Mouse (Mus musculus) heart, postnatal 10 days (tissue): ENCODE results near the gene B4galt4. TPM values are rescaled to one million over a fixed set of nuclear protein-coding genes. Genes with fewer than 3 reads are reported as not detected.
A peak's percentile ranks its signal among the peaks of the same experiment; 100 is the strongest.

Experiments used
- DNase-seq, 2 experiments: peaks; one replicate each; pipeline ENCODE4 v3.0.0; 2021
- intact Hi-C: fragments of 180-260 bp; cut with DNase I; formaldehyde crosslinking; loops from one replicate; pipeline ENCODE4 v1.15.1; 2025
- total RNA-seq, 2 experiments: library from RNA; stranded (reverse); gene quantifications; 2 replicates each; pipeline ENCODE4 v1.2.3; 2021

Gene B4galt4
- total RNA-seq, 2 experiments from 2014 or later = 10.1 to 13.0 TPM

- DNase-seq = peak; percentile 48 to 55
- intact Hi-C loops = loop anchor here (10.0 kb wide), 1 partner anchor 190 kb away; no protein-coding TSS in a partner anchor
Observed at GRCm38 (mm10) chr16:38724974-38725373, 17.1 kb upstream of the B4galt4 start.

GRCm38 (mm10) chr16:38728576-38729132 is 13.4 kb upstream of the B4galt4 start:
- DNase-seq = no peak
- intact Hi-C loops = loop anchor here (10.0 kb wide), 1 partner anchor 194 kb away; no protein-coding TSS in a partner anchor

GRCm38 (mm10) chr16:38729139-38729538 is 12.9 kb upstream of the B4galt4 start:
- intact Hi-C loops = loop anchor here (10.0 kb wide), 1 partner anchor 194 kb away; no protein-coding TSS in a partner anchor
- no peak for DNase-seq

GRCm38 (mm10) chr16:38729610-38730288 is 12.3 kb upstream of the B4galt4 start:
- intact Hi-C loops = loop anchor here (10.0 kb wide), 2 partner anchors 85 to 195 kb away; no protein-coding TSS in a partner anchor
- peak; percentile 53 to 63 for DNase-seq

- intact Hi-C loops = loop anchor here (10.0 kb wide), 1 partner anchor 84 kb away; no protein-coding TSS in a partner anchor
- peak; percentile 44 to 47 for DNase-seq
Observed at GRCm38 (mm10) chr16:38730921-38731320, 11.1 kb upstream of the B4galt4 start.

- intact Hi-C loops = no loop called here
Observed at GRCm38 (mm10) chr16:38741204-38741903, 710 bp upstream of the B4galt4 start.

GRCm38 (mm10) chr16:38742659-38743131 is 631 bp downstream of the B4galt4 start:
- peak; percentile 31 to 45 for DNase-seq
- intact Hi-C loops = no loop called here

More at GRCm38 (mm10) chr16:38741204-38741903, 710 bp upstream of the B4galt4 start:
- DNase-seq = no peak

GRCm38 (mm10) chr16:38743941-38744673 is 2.0 kb downstream of the B4galt4 start:
- no peak for DNase-seq
- intact Hi-C loops = no loop called here

GRCm38 (mm10) chr16:38750803-38751202 is 8.7 kb downstream of the B4galt4 start:
- intact Hi-C loops = no loop called here
- no peak for DNase-seq

- intact Hi-C loops = no loop called here
Observed at GRCm38 (mm10) chr16:38753631-38754030, 11.6 kb downstream of the B4galt4 start.

GRCm38 (mm10) chr16:38755452-38756176 is 13.6 kb downstream of the B4galt4 start:
- intact Hi-C loops = no loop called here
- DNase-seq = no peak

More at GRCm38 (mm10) chr16:38753631-38754030, 11.6 kb downstream of the B4galt4 start:
- DNase-seq = peak in 1 of 2 experiments; percentile 17

GRCm38 (mm10) chr16:38756177-38756503 is 14.1 kb downstream of the B4galt4 start:
- intact Hi-C loops = no loop called here
- peak; percentile 40 to 43 for DNase-seq

- DNase-seq = no peak
- intact Hi-C loops = no loop called here
Observed at GRCm38 (mm10) chr16:38756572-38756971, 14.5 kb downstream of the B4galt4 start.

- no peak for DNase-seq
- intact Hi-C loops = no loop called here
Observed at GRCm38 (mm10) chr16:38757626-38758025, 15.6 kb downstream of the B4galt4 start.

- DNase-seq = peak; percentile 27 to 30
- intact Hi-C loops = no loop called here
Observed at GRCm38 (mm10) chr16:38758104-38758861, 16.2 kb downstream of the B4galt4 start.

- no peak for DNase-seq
Observed at GRCm38 (mm10) chr16:38760239-38760638, 18.2 kb downstream of the B4galt4 start.

GRCm38 (mm10) chr16:38760834-38761375 is 18.8 kb downstream of the B4galt4 start:
- DNase-seq = no peak
- intact Hi-C loops = no loop called here

More at GRCm38 (mm10) chr16:38760239-38760638, 18.2 kb downstream of the B4galt4 start:
- intact Hi-C loops = no loop called here

- intact Hi-C loops = no loop called here
- DNase-seq = peak in 1 of 2 experiments; percentile 39
Observed at GRCm38 (mm10) chr16:38761972-38762371, 19.9 kb downstream of the B4galt4 start.

- no peak for DNase-seq
- intact Hi-C loops = no loop called here
Observed at GRCm38 (mm10) chr16:38762401-38762800, 20.3 kb downstream of the B4galt4 start.
